Mouse (Mus musculus) left cerebral cortex, adult 2 months (tissue): Measurements from ENCODE around the gene Rusc1. TPM values are rescaled to one million over a fixed set of nuclear protein-coding genes. Genes with fewer than 3 reads are reported as not detected.

Experiments
- DNase-seq, 2 experiments: peaks; one replicate each; pipeline ENCODE4 v3.0.0; 2021 to 2022; ENCODE audit warnings: low spot score in 2 of 2, mixed read lengths in 1 of 2; ENCODE audit errors: extremely low spot score in 1 of 2
- H3K27ac ChIP-seq: fragments of 200-600 bp; 2 replicates; pipeline ENCODE4 v1.8.1; 2022
- H3K4me3 ChIP-seq: fragments of 200-600 bp; 2 replicates; pipeline ENCODE4 v1.8.1; 2022
- CTCF ChIP-seq: fragments of 200-600 bp; IDR thresholded peaks from 2 replicates; pipeline ENCODE4 v1.8.1; 2022; ENCODE audit warnings: antibody characterized with exemption, mild to moderate bottlenecking, moderate library complexity
- intact Hi-C: fragments of 180-260 bp; cut with DNase I; formaldehyde crosslinking; loops from one replicate; pipeline ENCODE4 v1.15.1; 2025
- total RNA-seq, 2 experiments: library from RNA; stranded (reverse); gene quantifications; 2 replicates each; pipeline ENCODE4 v1.2.3; 2021

Rusc1 gene
- total RNA-seq, 2 experiments from 2014 or later, result 189 to 199 TPM

- DNase-seq, result no peak
- Histone ChIP-seq H3K27ac (no peak overlapping the region), H3K4me3 (no peak overlapping the region)
- intact Hi-C loops, result no loop called here
- no peak for TF ChIP-seq CTCF
Measured at GRCm38 (mm10) chr3:89061696-89062095, 31.4 kb downstream of the Rusc1 start.

GRCm38 (mm10) chr3:89058783-89059182 is 34.3 kb downstream of the Rusc1 start:
- DNase-seq, result no peak
- Histone ChIP-seq H3K27ac (no peak overlapping the region; the same call in 1 of the 2 replicates), H3K4me3 (no peak overlapping the region)
- peak; percentile 54 for TF ChIP-seq CTCF
- intact Hi-C loops, result no loop called here

GRCm38 (mm10) chr3:89058361-89058760 is 34.8 kb downstream of the Rusc1 start:
- H3K4me3 ChIP-seq, result no peak overlapping the region
- DNase-seq, result peak in 1 of 2 experiments; percentile 32
- intact Hi-C loops, result no loop called here
- no peak for TF ChIP-seq CTCF
- peak overlapping the region; percentile 3; the same call in 1 of the 2 replicates for H3K27ac ChIP-seq

GRCm38 (mm10) chr3:89043359-89043758 is 49.8 kb downstream of the Rusc1 start:
- no peak for TF ChIP-seq CTCF
- intact Hi-C loops, result no loop called here
- no peak overlapping the region for H3K27ac ChIP-seq
- H3K4me3 ChIP-seq, result no peak overlapping the region
- DNase-seq, result no peak

Other genes starting within 250 kb of the Rusc1 start
- 10 to 100 TPM; 20.2 TPM for gene Msto1, start 179.3 kb downstream of the Rusc1 start, total RNA-seq
- gene Ash1l, start 142.7 kb downstream of the Rusc1 start, total RNA-seq, result 10 to 100 TPM; 96.1 to 96.9 TPM
- 100 to 1,000 TPM in 1 of 2 experiments, 10 to 100 TPM in 1; 97.5 to 113 TPM for gene Dap3, start 142.1 kb downstream of the Rusc1 start, total RNA-seq
- not detected for gene Gm43738, start 7.8 kb upstream of the Rusc1 start, total RNA-seq
- 10 to 100 TPM; 78.1 to 79.6 TPM for gene Fdps, start 8.6 kb upstream of the Rusc1 start, total RNA-seq
- not detected for gene Pklr, start 42.8 kb upstream of the Rusc1 start, total RNA-seq
- gene Hcn3, start 66.9 kb upstream of the Rusc1 start, total RNA-seq, result 10 to 100 TPM; 14.9 to 20.9 TPM
- gene Clk2, start 71.5 kb upstream of the Rusc1 start, total RNA-seq, result 10 to 100 TPM; 45.6 to 46.3 TPM
- 10 to 100 TPM; 64.0 to 64.7 TPM for gene Scamp3, start 84.2 kb upstream of the Rusc1 start, total RNA-seq
- gene Fam189b, start 89.8 kb upstream of the Rusc1 start, total RNA-seq, result 10 to 100 TPM; 56.9 to 60.4 TPM
- 10 to 100 TPM; 64.9 to 66.8 TPM for gene Gba, start 109.6 kb upstream of the Rusc1 start, total RNA-seq
- gene Thbs3, start 121.9 kb upstream of the Rusc1 start, total RNA-seq, result 10 to 100 TPM; 21.2 to 21.9 TPM
- 10 to 100 TPM; 96.2 to 99.9 TPM for gene Mtx1, start 133.8 kb upstream of the Rusc1 start, total RNA-seq
- gene Muc1, start 135.7 kb upstream of the Rusc1 start, total RNA-seq, result under 1 TPM; 0.29 to 0.33 TPM
- 10 to 100 TPM; 63.2 to 71.4 TPM for gene Krtcap2, start 152.7 kb upstream of the Rusc1 start, total RNA-seq
- 10 to 100 TPM; 82.8 to 85.1 TPM for gene Trim46, start 153.0 kb upstream of the Rusc1 start, total RNA-seq
- 10 to 100 TPM; 50.9 to 53.1 TPM for gene Dpm3, start 166.0 kb upstream of the Rusc1 start, total RNA-seq
- 10 to 100 TPM; 36.0 to 38.6 TPM for gene Slc50a1, start 177.3 kb upstream of the Rusc1 start, total RNA-seq
- gene Efna1, start 187.8 kb upstream of the Rusc1 start, total RNA-seq, result 1 to 10 TPM; 5.5 to 5.9 TPM
- 10 to 100 TPM; 49.3 to 55.0 TPM for gene Efna3, start 229.7 kb upstream of the Rusc1 start, total RNA-seq
- gene Efna4, start 244.7 kb upstream of the Rusc1 start, total RNA-seq, result under 1 TPM in 1 of 2 experiments, not detected in 1; 0.21 TPM